In the genomic region with DNA sequence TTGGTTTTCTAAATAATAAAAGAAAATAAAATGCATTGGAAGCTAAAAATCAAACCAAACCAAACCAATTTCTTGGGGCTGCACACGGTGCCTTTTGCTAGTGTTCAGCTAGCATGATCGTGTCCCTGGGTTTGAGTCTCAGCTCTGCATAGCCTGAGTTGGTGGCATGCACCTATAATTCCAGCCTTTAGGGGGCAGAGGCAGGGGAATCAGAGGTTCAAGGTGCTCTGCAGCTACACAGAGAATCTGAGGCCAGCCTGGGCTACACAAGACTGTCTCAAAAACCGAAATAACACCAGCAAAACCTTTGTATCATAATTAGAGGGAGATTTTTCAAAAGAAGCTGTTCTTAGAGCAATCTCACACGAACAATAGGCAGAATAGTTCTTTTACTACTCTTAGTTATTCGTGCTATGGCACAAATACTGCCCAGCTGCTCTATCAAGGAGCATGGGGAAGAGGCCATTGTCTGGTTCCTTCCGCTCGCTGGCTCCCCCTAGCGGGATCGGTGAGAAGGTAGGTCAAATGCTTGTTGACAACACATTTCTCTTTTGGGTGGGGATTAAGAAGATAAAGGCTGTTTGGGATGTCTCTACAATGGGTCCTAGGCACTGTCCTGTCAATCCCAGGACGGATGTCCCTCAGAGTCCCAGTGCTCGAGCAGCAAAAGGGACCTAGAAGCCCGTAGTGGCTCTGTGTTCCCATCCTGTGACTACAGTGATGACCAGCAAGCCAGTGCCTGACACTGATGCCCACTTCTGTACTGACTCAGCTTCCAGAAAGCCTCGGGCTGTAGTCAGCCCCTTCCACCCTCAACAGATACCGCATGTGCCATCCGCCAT, we compare ENCODE assay signal across 8 mouse cellular contexts. TPM values are rescaled to one million over a fixed set of nuclear protein-coding genes. Genes with fewer than 3 reads are reported as not detected.
DNase-seq lines count a peak whose midpoint lies in the region; ATAC-seq lines count a peak whose summit lies in the region.

No protein-coding gene starts in this region.

- ATAC-seq in midbrain, embryonic 11.5 days (ENCODE audit: low FRiP score), result no peak
- no peak for ATAC-seq in midbrain, embryonic 16.5 days
- no peak for ATAC-seq in embryonic facial prominence, embryonic 11.5 days (replicated peaks; ENCODE audit: insufficient number of reproducible peaks, low FRiP score, low TSS enrichment, low read depth)
- peak; percentile 72 to 88 for ATAC-seq in hematopoietic stem cell, adult 5-6 weeks (replicated peaks in 1 of 2; ENCODE audit: insufficient read depth in 1 of 2, low FRiP score in 2 of 2, low TSS enrichment in 1 of 2, low read depth in 1 of 2, poor library complexity in 2 of 2, severe bottlenecking in 2 of 2)
- ATAC-seq in limb, embryonic 11.5 days (ENCODE audit: insufficient number of reproducible peaks, low FRiP score, low TSS enrichment, low read depth), result no peak

- no peak overlapping the region for H3K4me3 ChIP-seq in midbrain, embryonic 11.5 days (ENCODE audit: low read depth, low read length)
- H3K4me3 ChIP-seq in midbrain, embryonic 16.5 days (ENCODE audit: low read depth, low read length), result no peak overlapping the region
- H3K4me3 ChIP-seq in embryonic facial prominence, embryonic 11.5 days (ENCODE audit: low read depth, low read length), result no peak overlapping the region
- H3K4me3 ChIP-seq in limb, embryonic 11.5 days (ENCODE audit: low read depth, low read length), result no peak overlapping the region

- H3K27ac ChIP-seq in midbrain, embryonic 11.5 days (ENCODE audit: low read depth, low read length), result no peak overlapping the region
- no peak overlapping the region for H3K27ac ChIP-seq in midbrain, embryonic 16.5 days (ENCODE audit: low read length)
- no peak overlapping the region for H3K27ac ChIP-seq in embryonic facial prominence, embryonic 11.5 days (replicated peaks; ENCODE audit: low read depth, low read length)
- H3K27ac ChIP-seq in limb, embryonic 11.5 days (replicated peaks; ENCODE audit: low read depth, low read length), result no peak overlapping the region

- no peaks in the 10 kb centered on the region for H3K4me1 ChIP-seq in midbrain, embryonic 11.5 days (ENCODE audit: control insufficient read depth, insufficient read depth, low read length)
- H3K4me1 ChIP-seq in midbrain, embryonic 16.5 days (ENCODE audit: control insufficient read depth, insufficient read depth, low read length), result no peaks in the 10 kb centered on the region
- H3K4me1 ChIP-seq in embryonic facial prominence, embryonic 11.5 days (ENCODE audit: control insufficient read depth, insufficient read depth, low read length), result no peaks in the 10 kb centered on the region
- no peaks in the 10 kb centered on the region for H3K4me1 ChIP-seq in limb, embryonic 11.5 days (ENCODE audit: control insufficient read depth, insufficient read depth, low read length)

- peaks cover 14% of the 10 kb centered on the region for H3K36me3 ChIP-seq in midbrain, embryonic 11.5 days (ENCODE audit: control insufficient read depth, insufficient read depth, low read length)
- peaks cover 26% of the 10 kb centered on the region for H3K36me3 ChIP-seq in midbrain, embryonic 16.5 days (ENCODE audit: control insufficient read depth, insufficient read depth, low read length)
- H3K36me3 ChIP-seq in embryonic facial prominence, embryonic 11.5 days (replicated peaks; ENCODE audit: control insufficient read depth, insufficient read depth, low read depth, low read length), result peaks cover 3% of the 10 kb centered on the region
- peaks cover 8% of the 10 kb centered on the region; the same call in 1 of the 2 replicates for H3K36me3 ChIP-seq in limb, embryonic 11.5 days (ENCODE audit: control insufficient read depth, insufficient read depth, low read length)

- H3K27me3 ChIP-seq in midbrain, embryonic 11.5 days (ENCODE audit: control insufficient read depth, insufficient read depth, low read length), result no peaks in the 10 kb centered on the region
- no peaks in the 10 kb centered on the region for H3K27me3 ChIP-seq in midbrain, embryonic 16.5 days (ENCODE audit: control insufficient read depth, insufficient read depth, low read depth, low read length)
- no peaks in the 10 kb centered on the region for H3K27me3 ChIP-seq in embryonic facial prominence, embryonic 11.5 days (ENCODE audit: control insufficient read depth, insufficient read depth, low read length)
- H3K27me3 ChIP-seq in limb, embryonic 11.5 days (ENCODE audit: control insufficient read depth, insufficient read depth, low read length), result no peaks in the 10 kb centered on the region

- H3K9me3 ChIP-seq in midbrain, embryonic 11.5 days (ENCODE audit: control insufficient read depth, low read length), result no peaks in the 10 kb centered on the region
- no peaks in the 10 kb centered on the region for H3K9me3 ChIP-seq in midbrain, embryonic 16.5 days (replicated peaks; ENCODE audit: control insufficient read depth, low read length, poor library complexity, severe bottlenecking)
- H3K9me3 ChIP-seq in embryonic facial prominence, embryonic 11.5 days (replicated peaks; ENCODE audit: control insufficient read depth, low read length), result no peaks in the 10 kb centered on the region
- H3K9me3 ChIP-seq in limb, embryonic 11.5 days (ENCODE audit: control insufficient read depth, low read length), result no peaks in the 10 kb centered on the region

- no peak overlapping the region for H3K4me2 ChIP-seq in midbrain, embryonic 11.5 days
- no peak overlapping the region for H3K4me2 ChIP-seq in midbrain, embryonic 16.5 days (ENCODE audit: low read length)
- H3K4me2 ChIP-seq in embryonic facial prominence, embryonic 11.5 days (ENCODE audit: low read depth, low read length), result no peak overlapping the region
- H3K4me2 ChIP-seq in limb, embryonic 11.5 days (ENCODE audit: low read depth, severe bottlenecking), result no peak overlapping the region

- 56% methylated on average over 15 of the region's 15 CpGs for WGBS in midbrain, embryonic 11.5 days
- WGBS in midbrain, embryonic 16.5 days, result 56% methylated on average over 15 of the region's 15 CpGs
- WGBS in embryonic facial prominence, embryonic 11.5 days, result 56% methylated on average over 15 of the region's 15 CpGs
- 61% methylated on average over 15 of the region's 15 CpGs for WGBS in limb, embryonic 11.5 days

- peak; percentile 96 for DNase-seq in midbrain, embryonic 11.5 days (ENCODE audit: low spot score, missing footprints)
- peak; percentile 47 to 74 for DNase-seq in adrenal gland, postnatal 4 days (ENCODE audit: low spot score in 2 of 2)
- DNase-seq in embryonic facial prominence, embryonic 11.5 days (ENCODE audit: low spot score), result peak; percentile 71
- peak; percentile 86 for DNase-seq in limb, embryonic 11.5 days (ENCODE audit: low spot score)
- peak; percentile 59 to 76 for DNase-seq in natural killer cell, adult 2 months (ENCODE audit: low spot score in 2 of 2)
- DNase-seq in thymus, postnatal 0 days (ENCODE audit: low spot score), result peak; percentile 85

- H3K9ac ChIP-seq in midbrain, embryonic 11.5 days (ENCODE audit: low read length), result no peak overlapping the region
- H3K9ac ChIP-seq in midbrain, embryonic 16.5 days (ENCODE audit: low read depth, low read length), result no peak overlapping the region
- no peak overlapping the region for H3K9ac ChIP-seq in embryonic facial prominence, embryonic 11.5 days (replicated peaks; ENCODE audit: low read length)
- no peak overlapping the region for H3K9ac ChIP-seq in limb, embryonic 11.5 days (ENCODE audit: low read length)

RNA-seq across cellular contexts. Expression of a gene that starts 20.9 kb away (rescaled TPM):
- 3.4 and 3.8 TPM in 2 replicates for polyA plus RNA-seq in midbrain, embryonic 11.5 days (2014; fragmentation: Nextera tagmentation; extraction: Ambion mirVana)
- polyA plus RNA-seq in midbrain, embryonic 16.5 days (2015; fragmentation: Nextera tagmentation; extraction: Ambion mirVana), result 2.6 and 2.7 TPM in 2 replicates
- 10 to 100 TPM; 28.6 to 30.7 TPM for total RNA-seq in adrenal gland, postnatal 4 days (2021)
- 4.9 and 5.0 TPM in 2 replicates for polyA plus RNA-seq in embryonic facial prominence, embryonic 11.5 days (2014; fragmentation: Nextera tagmentation; extraction: Ambion mirVana)
- total RNA-seq in hematopoietic stem cell, adult 5-6 weeks (2017), result 47.3 and 47.4 TPM in 2 replicates
- 4.7 and 4.9 TPM in 2 replicates for polyA plus RNA-seq in limb, embryonic 11.5 days (2014; fragmentation: Nextera tagmentation; extraction: Ambion mirVana)
- polyA plus RNA-seq in thymus, postnatal 0 days (2015; fragmentation: Nextera tagmentation; extraction: Ambion mirVana), result 4.7 and 8.0 TPM in 2 replicates

RNA-seq across cellular contexts. Expression of a gene that starts 56.1 kb away (rescaled TPM):
- 14.5 and 15.0 TPM in 2 replicates for polyA plus RNA-seq in midbrain, embryonic 11.5 days (2014; fragmentation: Nextera tagmentation; extraction: Ambion mirVana)
- polyA plus RNA-seq in midbrain, embryonic 16.5 days (2015; fragmentation: Nextera tagmentation; extraction: Ambion mirVana), result 33.6 and 33.7 TPM in 2 replicates
- 10 to 100 TPM; 18.3 to 19.9 TPM for total RNA-seq in adrenal gland, postnatal 4 days (2021)
- 19.8 and 21.7 TPM in 2 replicates for polyA plus RNA-seq in embryonic facial prominence, embryonic 11.5 days (2014; fragmentation: Nextera tagmentation; extraction: Ambion mirVana)
- 19.1 and 20.3 TPM in 2 replicates for total RNA-seq in hematopoietic stem cell, adult 5-6 weeks (2017)
- polyA plus RNA-seq in limb, embryonic 11.5 days (2014; fragmentation: Nextera tagmentation; extraction: Ambion mirVana), result 15.0 and 16.9 TPM in 2 replicates
- polyA plus RNA-seq in thymus, postnatal 0 days (2015; fragmentation: Nextera tagmentation; extraction: Ambion mirVana), result 21.5 and 21.7 TPM in 2 replicates

Comparison
In these comparisons a context has a peak if more than half of its experiments do, and no peak if none do; other contexts are left out.
1. ATAC-seq: peak in hematopoietic stem cell, adult 5-6 weeks (2 of 2); none in midbrain, embryonic 11.5 days (single experiment), midbrain, embryonic 16.5 days (single experiment), embryonic facial prominence, embryonic 11.5 days (single experiment) and limb, embryonic 11.5 days (single experiment).
2. Peak in every context shown above with its lines, with median percentiles within 50 percentile points of each other: DNase-seq.